Mouse (Mus musculus): ENCODE data around the gene Mrps33.

DNA sequence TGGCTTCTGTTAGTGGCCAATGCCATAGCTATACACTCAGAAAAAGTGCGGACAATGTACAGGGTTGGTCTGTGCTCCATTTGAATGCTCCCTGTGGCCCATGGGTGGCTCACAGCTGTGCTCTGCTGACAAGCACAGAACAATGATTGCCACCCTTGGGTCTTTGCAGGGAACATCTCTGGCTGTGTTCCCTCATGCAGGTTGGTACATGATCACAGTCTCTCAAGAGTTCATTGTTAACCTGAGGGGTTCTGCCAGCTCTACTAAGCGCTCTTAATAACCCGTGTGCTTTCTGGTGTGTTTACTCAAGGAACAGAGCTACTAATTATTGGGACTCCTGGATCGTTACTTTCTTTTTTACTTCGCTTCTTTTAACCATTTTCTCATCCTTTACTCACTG, 24.8 kb downstream of the Mrps33 start:
- TF ChIP-seq GATA1 (IDR thresholded peaks at IDR 0.05; ENCODE audit: borderline replicate concordance, low read length) (no peak), FLI1 (IDR thresholded peaks at IDR 0.05; ENCODE audit: low read length) (no peak)
